Mouse (Mus musculus) forebrain, postnatal 0 days (tissue): Measurements from ENCODE around the gene Babam2. TPM values are rescaled to one million over a fixed set of nuclear protein-coding genes. Genes with fewer than 3 reads are reported as not detected.
A peak's percentile ranks its signal among the peaks of the same experiment; 100 is the strongest.

Experiments used
- ATAC-seq: fragments of 200-750 bp; cut with Nextera tagmentation; 2 replicates; pipeline ENCODE4 v1.8.0; 2017; ENCODE audit warnings: mild to moderate bottlenecking, moderate library complexity
- DNase-seq: peaks from one replicate; pipeline ENCODE4 v3.0.0-alpha.2; 2015
- H3K27ac ChIP-seq: fragments of 300-500 bp; sonication (generic); 2 replicates; pipeline ENCODE4 v1.5.1; 2014; ENCODE audit warnings: low read depth, mild to moderate bottlenecking, antibody characterized with exemption, low read length, moderate library complexity, mixed read lengths
- H3K27me3 ChIP-seq: fragments of 300-500 bp; sonication (generic); 2 replicates; pipeline ENCODE4 v1.6.1; 2014; ENCODE audit warnings: mild to moderate bottlenecking, low read length, mixed read lengths; ENCODE audit not compliant: insufficient read depth
- H3K36me3 ChIP-seq: fragments of 300-500 bp; sonication (generic); 2 replicates; pipeline ENCODE4 v1.6.1; 2014; ENCODE audit warnings: mild to moderate bottlenecking, moderate library complexity; ENCODE audit not compliant: insufficient read depth
- H3K4me1 ChIP-seq: fragments of 300-500 bp; sonication (generic); 2 replicates; pipeline ENCODE4 v1.6.1; 2014; ENCODE audit warnings: antibody characterized with exemption; ENCODE audit not compliant: insufficient read depth
- H3K4me2 ChIP-seq: fragments of 300-500 bp; sonication (generic); 2 replicates; pipeline ENCODE4 v1.6.1; 2014; ENCODE audit warnings: low read depth, mild to moderate bottlenecking, moderate library complexity
- H3K4me3 ChIP-seq: fragments of 300-500 bp; sonication (generic); 2 replicates; pipeline ENCODE4 v1.5.1; 2014; ENCODE audit warnings: low read depth, low read length, mixed read lengths
- H3K9ac ChIP-seq: fragments of 300-500 bp; sonication (generic); 2 replicates; pipeline ENCODE4 v1.6.1; 2014; ENCODE audit warnings: mild to moderate bottlenecking
- H3K9me3 ChIP-seq: fragments of 300-500 bp; sonication (generic); 2 replicates; pipeline ENCODE4 v1.6.1; 2016; ENCODE audit warnings: low read length
- CTCF ChIP-seq: sonication (generic); IDR thresholded peaks from 2 replicates; pipeline ENCODE4 v1.5.1; 2016; ENCODE audit warnings: antibody characterized with exemption, control low read depth, low read depth
- WGBS: fragments of 180-500 bp; shearing (Covaris S2); extraction: QIAGEN DNeasy Blood & Tissue Kit; methylation state at CpG from one replicate; pipeline ENCODE4 v1.1.7; 2014; 5-methylcytosine and 5-hydroxymethylcytosine counted together
- polyA plus RNA-seq: library from polyadenylated mRNA; unstranded; fragments of >200 nt; fragmentation: Nextera tagmentation; extraction: Ambion mirVana; gene quantifications from 2 replicates; pipeline ENCODE4 v1.2.1, GENCODE M21; 2015
- total RNA-seq: library from RNA; depleted of rRNA; stranded (reverse); fragments of >200 nt; gene quantifications from 2 replicates; pipeline ENCODE4 v1.2.3, GENCODE M21; 2014

The Babam2 gene
- total and polyA plus RNA-seq, 2 experiments from 2014 or later = 42.7 to 61.5 TPM

DNA sequence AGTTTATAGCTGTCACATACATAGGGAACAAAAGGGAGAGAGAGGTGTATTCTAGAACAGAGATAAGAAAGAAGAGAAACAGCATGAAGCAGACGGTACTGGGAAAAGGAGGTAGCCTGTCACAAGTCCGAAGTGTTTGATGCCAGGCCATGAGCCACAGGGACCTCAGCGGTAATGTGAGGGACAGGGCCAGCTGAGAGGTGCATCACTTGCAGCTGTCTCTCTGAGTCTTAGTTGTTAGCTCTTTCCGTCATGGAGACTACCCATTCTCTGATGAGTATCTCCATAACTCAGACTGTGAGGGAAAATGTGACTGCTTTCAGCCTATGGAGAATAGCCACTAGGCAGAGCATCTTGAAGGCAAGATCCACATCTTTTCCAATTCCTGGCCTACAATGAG lies 253.0 kb downstream of the Babam2 start:
- ATAC-seq = no peak
- WGBS = 97% methylated on average over 4 of the region's 4 CpGs
- no peak overlapping the region for H3K4me2 ChIP-seq
- H3K4me3 ChIP-seq = no peak overlapping the region
- H3K27ac ChIP-seq = no peak overlapping the region
- no peak for DNase-seq
- H3K9ac ChIP-seq = no peak overlapping the region
- H3K4me1 ChIP-seq = no peaks in the 10 kb centered on the region
- no peak for TF ChIP-seq CTCF
- no peaks in the 10 kb centered on the region for H3K36me3 ChIP-seq
- no peaks in the 10 kb centered on the region for H3K27me3 ChIP-seq
- no peaks in the 10 kb centered on the region for H3K9me3 ChIP-seq

DNA sequence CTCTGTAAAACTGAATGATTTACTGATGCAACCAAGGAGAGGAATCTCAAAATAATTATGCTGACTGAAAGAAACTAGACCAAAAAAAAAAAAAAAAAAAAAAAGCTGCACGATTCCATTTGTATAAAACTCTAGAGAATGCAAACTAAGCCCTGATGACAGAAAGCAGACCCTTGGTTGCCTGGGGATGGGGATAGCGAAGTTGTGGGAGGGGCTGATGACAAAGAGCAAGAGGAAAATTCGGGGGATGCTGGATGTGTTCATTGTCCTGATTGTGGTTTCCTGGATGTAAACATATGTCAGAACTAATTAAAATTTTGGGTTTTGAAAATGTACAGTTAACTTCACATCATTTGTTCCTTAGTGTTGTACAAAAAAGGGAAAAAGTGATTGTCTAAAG lies 257.7 kb downstream of the Babam2 start:
- Histone ChIP-seq H3K4me1 (0 out of 2 replicates have a peak, but pooled peaks cover 3% of the 10 kb centered on the region), H3K27ac (no peak overlapping the region), H3K4me2 (no peak overlapping the region), H3K9me3 (no peaks in the 10 kb centered on the region), H3K4me3 (no peak overlapping the region), H3K9ac (no peak overlapping the region), H3K27me3 (no peaks in the 10 kb centered on the region), H3K36me3 (no peaks in the 10 kb centered on the region)
- WGBS = 70% methylated on average over 3 of the region's 3 CpGs
- DNase-seq (no peak), ATAC-seq (no peak)
- no peak for TF ChIP-seq CTCF

DNA sequence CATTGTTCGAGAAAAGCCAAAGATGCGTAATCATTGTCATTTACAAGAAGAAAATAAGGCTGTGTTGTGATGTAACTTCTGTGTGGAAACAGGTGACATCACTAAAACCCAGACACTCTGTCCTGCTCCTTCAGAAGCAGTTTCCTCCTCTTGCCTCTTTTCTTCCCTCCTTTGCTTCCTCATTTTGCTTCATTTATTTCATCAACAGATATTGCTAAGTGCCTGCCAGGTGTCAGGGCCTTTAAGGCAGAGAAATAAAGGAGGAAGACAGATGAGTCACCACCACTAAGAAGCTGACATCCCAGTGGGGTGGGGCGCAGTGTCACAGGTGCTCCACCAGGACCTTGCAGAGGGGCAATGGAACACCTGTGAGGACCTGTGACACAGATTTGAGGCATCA lies 258.9 kb downstream of the Babam2 start:
- Histone ChIP-seq H3K4me2 (no peak overlapping the region), H3K4me3 (no peak overlapping the region), H3K9me3 (no peaks in the 10 kb centered on the region), H3K9ac (no peak overlapping the region), H3K4me1 (0 out of 2 replicates have a peak, but pooled peaks cover 3% of the 10 kb centered on the region), H3K36me3 (no peaks in the 10 kb centered on the region), H3K27ac (no peak overlapping the region), H3K27me3 (no peaks in the 10 kb centered on the region)
- 95% methylated on average over 3 of the region's 3 CpGs for WGBS
- no peak for TF ChIP-seq CTCF
- DNase-seq = no peak
- no peak for ATAC-seq

DNA sequence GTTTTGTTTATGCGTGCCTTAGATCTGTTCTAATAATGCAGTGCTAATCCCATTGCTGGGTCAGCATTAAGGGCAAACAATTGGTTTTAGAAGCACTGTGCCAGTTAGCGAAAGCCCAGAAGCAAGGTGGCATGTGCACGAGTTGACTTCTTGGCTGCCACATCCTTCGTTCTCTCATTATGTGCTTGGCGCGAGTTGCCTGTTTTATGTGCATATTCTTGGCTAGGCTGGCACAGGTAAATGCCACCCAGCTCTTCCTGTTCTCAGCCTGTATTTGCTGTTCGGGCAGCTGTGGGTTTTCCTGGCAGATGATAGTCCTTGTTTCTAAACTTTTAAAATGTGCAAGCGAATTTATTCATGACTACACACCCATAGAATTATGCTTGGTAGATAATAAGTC lies 262.4 kb downstream of the Babam2 start:
- no peaks in the 10 kb centered on the region for H3K9me3 ChIP-seq
- no peak overlapping the region for H3K4me3 ChIP-seq
- H3K27me3 ChIP-seq = no peaks in the 10 kb centered on the region
- no peak for TF ChIP-seq CTCF
- DNase-seq (peak; percentile 21), ATAC-seq (no peak)
- 48% methylated on average over 8 of the region's 8 CpGs for WGBS
- 0 out of 2 replicates have a peak, but pooled peaks cover 3% of the 10 kb centered on the region for H3K4me1 ChIP-seq
- no peak overlapping the region for H3K4me2 ChIP-seq
- no peak overlapping the region for H3K9ac ChIP-seq
- no peak overlapping the region for H3K27ac ChIP-seq
- no peaks in the 10 kb centered on the region for H3K36me3 ChIP-seq

DNA sequence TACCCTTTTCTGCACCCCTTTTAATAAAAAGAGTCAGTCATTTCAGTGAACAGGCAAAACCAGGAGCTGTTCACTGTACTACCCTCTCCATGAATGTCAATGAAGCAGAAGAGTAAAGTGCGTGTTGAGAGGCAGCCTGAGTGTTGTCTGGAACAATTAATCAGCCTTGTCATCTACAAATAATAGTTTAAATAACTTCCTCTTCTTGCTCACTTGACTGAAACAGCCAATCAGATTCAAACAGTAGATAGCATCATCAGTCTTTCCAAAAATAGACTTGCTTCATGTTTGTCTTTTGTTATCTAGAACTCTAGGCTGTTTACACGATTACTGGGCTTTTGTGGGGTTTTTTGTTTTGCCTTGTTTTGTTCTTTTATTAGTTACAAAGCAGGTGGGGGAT lies 263.9 kb downstream of the Babam2 start:
- H3K27me3 ChIP-seq = no peaks in the 10 kb centered on the region
- no peaks in the 10 kb centered on the region for H3K4me1 ChIP-seq
- ATAC-seq (no peak), DNase-seq (no peak)
- no peaks in the 10 kb centered on the region for H3K36me3 ChIP-seq
- no peak overlapping the region for H3K4me2 ChIP-seq
- no peaks in the 10 kb centered on the region for H3K9me3 ChIP-seq
- no peak overlapping the region for H3K4me3 ChIP-seq
- no peak overlapping the region for H3K27ac ChIP-seq
- H3K9ac ChIP-seq = no peak overlapping the region
- 46% methylated on average over 2 of the region's 2 CpGs for WGBS
- no peak for TF ChIP-seq CTCF

DNA sequence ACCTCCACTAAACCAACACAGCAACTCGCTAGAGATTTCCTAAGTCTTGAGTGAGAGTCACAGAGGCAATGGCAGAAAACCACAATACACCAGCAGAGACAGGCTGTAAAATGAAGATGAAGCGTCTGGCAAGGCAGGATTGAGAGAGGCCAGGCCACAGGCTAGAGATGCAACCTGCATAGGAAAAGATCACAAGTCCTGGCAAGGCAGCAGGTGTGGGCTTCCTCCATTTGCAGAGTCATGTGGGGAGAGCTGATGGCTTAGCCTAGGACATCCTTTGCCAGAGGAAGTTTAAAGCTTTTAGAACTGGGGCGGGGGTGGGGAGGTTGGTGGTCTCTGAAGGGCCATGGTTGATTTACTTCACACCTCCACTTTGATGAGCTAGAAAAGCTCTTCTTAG lies 264.9 kb downstream of the Babam2 start:
- TF ChIP-seq CTCF = no peak
- DNase-seq (no peak), ATAC-seq (no peak)
- Histone ChIP-seq H3K36me3 (no peaks in the 10 kb centered on the region), H3K4me1 (no peaks in the 10 kb centered on the region), H3K27me3 (no peaks in the 10 kb centered on the region), H3K4me3 (no peak overlapping the region), H3K4me2 (no peak overlapping the region), H3K9me3 (no peaks in the 10 kb centered on the region), H3K9ac (no peak overlapping the region), H3K27ac (no peak overlapping the region)
- WGBS = 81% methylated on average over 3 of the region's 3 CpGs

DNA sequence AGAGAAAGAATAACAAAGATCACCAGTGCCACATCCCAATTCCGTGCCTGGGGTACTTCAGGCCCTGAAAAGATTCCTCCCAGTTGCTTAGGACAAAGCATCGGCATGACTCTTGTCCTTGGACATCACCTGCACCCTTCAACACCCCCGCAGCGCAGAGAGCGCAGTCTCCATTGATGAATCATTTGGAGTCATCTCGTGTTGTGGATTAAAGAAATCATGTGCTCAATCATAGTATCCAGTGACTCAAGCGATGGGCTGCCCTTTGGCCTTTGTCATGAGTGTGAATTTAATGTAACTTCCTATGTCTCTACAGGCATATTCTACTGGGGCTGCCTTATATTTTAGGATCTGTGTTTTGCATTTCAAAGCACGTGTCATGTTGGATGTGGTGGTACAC lies 265.9 kb downstream of the Babam2 start:
- Histone ChIP-seq H3K9ac (no peak overlapping the region), H3K27ac (no peak overlapping the region), H3K4me2 (no peak overlapping the region), H3K4me1 (no peaks in the 10 kb centered on the region), H3K9me3 (no peaks in the 10 kb centered on the region), H3K4me3 (no peak overlapping the region), H3K27me3 (no peaks in the 10 kb centered on the region), H3K36me3 (no peaks in the 10 kb centered on the region)
- WGBS = 85% methylated on average over 8 of the region's 8 CpGs
- DNase-seq (no peak), ATAC-seq (no peak)
- no peak for TF ChIP-seq CTCF

DNA sequence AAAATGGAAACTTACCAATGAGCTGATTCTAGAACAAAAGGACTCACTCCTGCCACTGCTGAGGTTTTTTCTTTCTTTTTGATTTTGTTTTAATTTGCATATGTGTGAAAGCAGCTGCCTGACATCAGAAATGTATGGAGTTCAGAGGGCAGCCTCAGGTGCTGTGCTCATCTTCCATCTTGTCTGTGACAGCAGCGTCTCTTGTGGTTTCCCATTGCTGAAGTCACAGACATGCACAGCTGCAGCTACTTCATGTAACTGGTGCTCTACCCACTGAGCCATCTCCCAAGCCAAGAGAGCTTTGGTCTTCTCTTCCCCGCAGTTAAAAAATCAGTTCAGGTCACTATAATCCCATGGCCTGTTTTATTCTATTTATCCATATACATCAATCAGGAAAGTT lies 266.4 kb downstream of the Babam2 start:
- no peak for TF ChIP-seq CTCF
- no peaks in the 10 kb centered on the region for H3K9me3 ChIP-seq
- H3K9ac ChIP-seq = no peak overlapping the region
- no peak overlapping the region for H3K4me3 ChIP-seq
- H3K4me2 ChIP-seq = no peak overlapping the region
- H3K36me3 ChIP-seq = no peaks in the 10 kb centered on the region
- ATAC-seq = no peak
- H3K27ac ChIP-seq = no peak overlapping the region
- no peaks in the 10 kb centered on the region for H3K27me3 ChIP-seq
- no peaks in the 10 kb centered on the region for H3K4me1 ChIP-seq
- WGBS = 87% methylated on average over 2 of the region's 2 CpGs
- no peak for DNase-seq
